Mouse (Mus musculus) small intestine, adult 2 months (tissue): ENCODE data around the gene Lrrc1.

ENCODE experiments used
- CTCF ChIP-seq: fragments of 200-500 bp; IDR thresholded peaks from 2 replicates; pipeline ENCODE4 v1.5.1; 2012; ENCODE audit warnings: low read depth, mild to moderate bottlenecking, control low read depth, inconsistent platforms, low read length, moderate library complexity, mixed read lengths; ENCODE audit not compliant: insufficient replicate concordance, insufficient read length; ENCODE audit errors: extremely low read depth
- POLR2A ChIP-seq: fragments of 200-500 bp; IDR thresholded peaks from 2 replicates; pipeline ENCODE4 v1.6.1; 2012; ENCODE audit warnings: low read depth, mild to moderate bottlenecking, control low read depth, inconsistent platforms, low read length, moderate library complexity

DNA sequence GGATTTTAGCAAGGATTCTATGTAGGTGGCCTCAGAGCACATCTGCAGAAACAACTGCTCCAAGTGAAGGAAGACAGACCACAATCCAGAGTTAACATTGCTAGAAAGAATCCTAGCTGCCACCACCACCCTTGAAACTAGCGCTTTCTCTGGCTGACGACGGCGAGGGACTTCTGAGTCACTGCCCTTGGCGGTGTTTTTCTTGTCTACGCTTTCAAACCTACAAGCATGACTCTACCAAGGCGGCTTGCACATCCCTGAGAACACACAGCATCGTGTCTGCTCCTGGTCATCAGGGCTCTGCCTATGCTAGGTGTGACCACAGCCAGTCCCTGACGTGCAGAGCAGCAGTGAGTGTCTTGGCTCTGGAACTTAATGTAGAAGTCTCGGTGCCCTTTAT, 59.9 kb downstream of the Lrrc1 start:
- TF ChIP-seq CTCF (no peak), POLR2A (no peak)
